14 mouse cellular contexts compared by ENCODE assay signal in genomic region chr19:57648202-57648943, GRCm38 (mm10). TPM values are rescaled to one million over a fixed set of nuclear protein-coding genes. Genes with fewer than 3 reads are reported as not detected.
DNase-seq lines count a peak whose midpoint lies in the region; ATAC-seq and TF ChIP-seq lines count a peak whose summit lies in the region.
"Had no signal": no experiment of that assay in that cellular context is flagged by ENCODE, and none has a peak within 500 bp of the region (broad histone marks: within the 10 kb centered on the region; RNA-seq: fewer than 3 reads in every experiment).

No protein-coding gene starts in this region.

- TF ChIP-seq CTCF in lung, postnatal 0 days (IDR thresholded peaks at IDR 0.05), result no peak
- TF ChIP-seq CTCF in MEL (IDR thresholded peaks at IDR 0.05 in 2 of 3, conservative IDR thresholded peaks at IDR 0.05 in 1 of 3; ENCODE audit: control insufficient read depth in 1 of 3, insufficient read depth in 1 of 3, low read depth in 2 of 3, low read length in 3 of 3, poor library complexity in 1 of 3, severe bottlenecking in 1 of 3), result no peak
- no peak for TF ChIP-seq CTCF in olfactory bulb, adult 2 months (IDR thresholded peaks at IDR 0.05; ENCODE audit: insufficient read depth, low read depth, low read length)

- H3K9me3 ChIP-seq in lung, postnatal 0 days (ENCODE audit: low read length), result no peaks in the 10 kb centered on the region
- H3K9me3 ChIP-seq in MEL (replicated peaks; ENCODE audit: insufficient read depth, low read length), result no peaks in the 10 kb centered on the region

- ATAC-seq in lung, postnatal 0 days, result peak; percentile 14; the same call in 1 of the 2 replicates
- ATAC-seq in granulocyte monocyte progenitor cell, adult 5-6 weeks (replicated peaks; ENCODE audit: poor library complexity, severe bottlenecking), result peak; percentile 40
- ATAC-seq: Patski had no signal

- 84% methylated on average over 14 of the region's 14 CpGs for WGBS in lung, postnatal 0 days
- WGBS in olfactory bulb, adult 2 months, result 64% methylated on average over 14 of the region's 14 CpGs

- no peaks in the 10 kb centered on the region for H3K4me1 ChIP-seq in lung, postnatal 0 days (ENCODE audit: insufficient read depth, low read depth, low read length)
- no peaks in the 10 kb centered on the region for H3K4me1 ChIP-seq in MEL (ENCODE audit: control insufficient read depth in 1 of 2, insufficient read depth in 2 of 2, low read length in 2 of 2)
- peaks cover 12% of the 10 kb centered on the region for H3K4me1 ChIP-seq in olfactory bulb, adult 2 months (ENCODE audit: control insufficient read depth, insufficient read depth, low read length)
- H3K4me1 ChIP-seq: liver, embryonic 13.5 days had no signal

- TF ChIP-seq EP300 in lung, postnatal 0 days (IDR thresholded peaks at IDR 0.05), result no peak
- no peak for TF ChIP-seq EP300 in MEL (IDR thresholded peaks at IDR 0.05; ENCODE audit: low read depth in 1 of 2, low read length in 2 of 2)

- 0 out of 2 replicates have a peak overlapping the region, but pooled peaks have one; percentile 26 for H3K27ac ChIP-seq in lung, postnatal 0 days (ENCODE audit: low read length)
- H3K27ac ChIP-seq in MEL (ENCODE audit: control insufficient read depth, low read depth, low read length), result no peak overlapping the region
- H3K27ac ChIP-seq in olfactory bulb, adult 2 months (ENCODE audit: insufficient read depth, low read depth, low read length), result peak overlapping the region; percentile 11
- H3K27ac ChIP-seq: liver, embryonic 13.5 days had no signal

- TF ChIP-seq POLR2A in MEL (IDR thresholded peaks at IDR 0.05; ENCODE audit: control insufficient read depth in 1 of 2, insufficient read depth in 1 of 2, low read depth in 1 of 2, low read length in 2 of 2, poor library complexity in 1 of 2), result no peak
- no peak for TF ChIP-seq POLR2A in olfactory bulb, adult 2 months (IDR thresholded peaks at IDR 0.05; ENCODE audit: insufficient read depth, low read depth, low read length)

- DNase-seq in lung, postnatal 0 days (ENCODE audit: low spot score), result no peak
- no peak for DNase-seq in lung, postnatal 25 days (ENCODE audit: low spot score)
- peak; percentile 19 for DNase-seq in MEL (ENCODE audit: low read depth, low spot score)
- no peak for DNase-seq in left cerebral cortex, adult 8-10 months (ENCODE audit: low spot score in 2 of 2)
- DNase-seq in lung, adult 18-20 months, result no peak
- DNase-seq: gastrocnemius, postnatal 25 days; heart, postnatal 36 days; liver, embryonic 13.5 days; right cerebral cortex, adult 18-20 months; thymus, adult 18-20 months had no signal

- H3K27me3 ChIP-seq in lung, postnatal 0 days (replicated peaks; ENCODE audit: insufficient read depth, low read length), result no peaks in the 10 kb centered on the region
- no peaks in the 10 kb centered on the region for H3K27me3 ChIP-seq in MEL (ENCODE audit: control insufficient read depth in 1 of 2, insufficient read depth in 2 of 2, low read length in 2 of 2)
- H3K27me3 ChIP-seq: liver, embryonic 13.5 days; Patski had no signal

- H3K4me3 ChIP-seq in lung, postnatal 0 days (ENCODE audit: low read depth, low read length), result no peak overlapping the region
- no peak overlapping the region for H3K4me3 ChIP-seq in MEL (ENCODE audit: control insufficient read depth in 1 of 2, insufficient read depth in 1 of 2, low read depth in 2 of 2, low read length in 2 of 2)
- H3K4me3 ChIP-seq in olfactory bulb, adult 2 months (ENCODE audit: insufficient read depth, low read depth, low read length), result no peak overlapping the region
- H3K4me3 ChIP-seq: liver, embryonic 13.5 days; myocyte had no signal

- TF ChIP-seq RAD21 in MEL (IDR thresholded peaks at IDR 0.05; ENCODE audit: low read depth, low read length), result no peak

- no peak overlapping the region for H3K4me2 ChIP-seq in lung, postnatal 0 days (replicated peaks; ENCODE audit: low read depth, low read length)
- H3K4me2 ChIP-seq: liver, embryonic 13.5 days had no signal

- no peaks in the 10 kb centered on the region for H3K79me2 ChIP-seq in MEL (ENCODE audit: control insufficient read depth, insufficient read depth, low read length, poor library complexity)

- peaks cover 3% of the 10 kb centered on the region; the same call in 1 of the 2 replicates for H3K36me3 ChIP-seq in lung, postnatal 0 days (ENCODE audit: insufficient read depth, low read length)
- H3K36me3 ChIP-seq in MEL (ENCODE audit: control insufficient read depth in 1 of 2, insufficient read depth in 2 of 2, low read length in 2 of 2), result no peaks in the 10 kb centered on the region

- H3K9ac ChIP-seq in lung, postnatal 0 days (replicated peaks; ENCODE audit: low read depth), result no peak overlapping the region
- H3K9ac ChIP-seq in MEL (ENCODE audit: control insufficient read depth, low read depth, low read length, poor library complexity, severe bottlenecking), result no peak overlapping the region
- H3K9ac ChIP-seq: liver, embryonic 13.5 days had no signal

TF ChIP-seq in MEL, 35 proteins besides CTCF, POLR2A, EP300 and RAD21:
- TF ChIP-seq MAZ (IDR thresholded peaks at IDR 0.05; ENCODE audit: low read depth, low read length) (no peak), TCF12 (IDR thresholded peaks at IDR 0.05; ENCODE audit: low read depth, low read length) (no peak), HCFC1 (IDR thresholded peaks at IDR 0.05; ENCODE audit: low read depth, low read length) (no peak), NELFE (IDR thresholded peaks at IDR 0.05; ENCODE audit: low read depth, low read length) (no peak)
TF ChIP-seq in MEL: peak in this region for 0.

RNA-seq across cellular contexts. Expression of gene Atrnl1, which starts 37.5 kb away (rescaled TPM):
- polyA plus RNA-seq in lung, postnatal 0 days (2015; fragmentation: Nextera tagmentation; extraction: Ambion mirVana), result 4.5 and 5.2 TPM in 2 replicates
- 8.2 and 9.3 TPM in 2 replicates for total RNA-seq in MEL (2012; rRNA removed)
- 1 to 10 TPM in 1 of 2 experiments, not detected in 1; 6.4 TPM for polyA plus RNA-seq in MEL (2012; ENCODE audit: insufficient read depth in 1 of 2, insufficient read length in 2 of 2, low read depth in 1 of 2, low replicate concordance in 2 of 2, missing spikeins in 1 of 2)
- 13.7 and 15.7 TPM in 2 replicates for total RNA-seq in granulocyte monocyte progenitor cell, adult 5-6 weeks (2014; fragmentation: Nextera tagmentation)
- 15.8 and 17.6 TPM in 2 replicates for total RNA-seq in granulocyte monocyte progenitor cell, adult 5-6 weeks (2017)
- polyA plus RNA-seq in olfactory bulb, adult 2 months (2012; ENCODE audit: insufficient read depth, insufficient read length, low replicate concordance, missing spikeins), result not detected in 2 replicates
- total RNA-seq in left cerebral cortex, adult 8-10 months (2022), result 10 to 100 TPM; 89.3 to 99.2 (median 94.1) TPM
